Mouse (Mus musculus) intestine, embryonic 16.5 days (tissue): ENCODE measurements at regions not wholly inside any gene's neighbourhood (a gene's known extent, or its start where the extent isn't known, plus 50 kb on each side); places are given as distances from the start of the nearest gene placed in this dataset.

Experiments used
- ATAC-seq: fragments of 200-750 bp; cut with Nextera tagmentation; 2 replicates; pipeline ENCODE4 v1.8.0; 2017; ENCODE audit warnings: moderate TSS enrichment, moderate library complexity
- H3K27ac ChIP-seq: fragments of 300-500 bp; sonication (generic); 2 replicates; pipeline ENCODE4 v1.5.1; 2014; ENCODE audit warnings: mild to moderate bottlenecking, low read length
- H3K27me3 ChIP-seq: fragments of 300-500 bp; sonication (generic); replicated peaks from 2 replicates; pipeline ENCODE4 v1.6.1; 2014; ENCODE audit warnings: low read length, control low read depth, mixed read lengths; ENCODE audit not compliant: control insufficient read depth, insufficient read depth
- H3K36me3 ChIP-seq: fragments of 300-500 bp; sonication (generic); 2 replicates; pipeline ENCODE4 v1.6.1; 2014; ENCODE audit warnings: low read length, control low read depth; ENCODE audit not compliant: control insufficient read depth, insufficient read depth
- H3K4me1 ChIP-seq: fragments of 300-500 bp; sonication (generic); 2 replicates; pipeline ENCODE4 v1.6.1; 2014; ENCODE audit warnings: low read length, control low read depth, mixed read lengths; ENCODE audit not compliant: control insufficient read depth, insufficient read depth
- H3K4me2 ChIP-seq: fragments of 300-500 bp; sonication (generic); 2 replicates; pipeline ENCODE4 v1.6.1; 2014; ENCODE audit warnings: low read depth, low read length, control low read depth
- H3K4me3 ChIP-seq: fragments of 300-500 bp; sonication (generic); 2 replicates; pipeline ENCODE4 v1.5.1; 2014; ENCODE audit warnings: mild to moderate bottlenecking, low read length
- H3K9ac ChIP-seq: fragments of 300-500 bp; sonication (generic); 2 replicates; pipeline ENCODE4 v1.6.1; 2014; ENCODE audit warnings: low read depth, low read length
- H3K9me3 ChIP-seq: fragments of 300-500 bp; sonication (generic); 2 replicates; pipeline ENCODE4 v1.6.1; 2016; ENCODE audit warnings: low read length, control low read depth; ENCODE audit not compliant: control insufficient read depth
- WGBS: fragments of 180-500 bp; shearing (Covaris S2); extraction: QIAGEN DNeasy Blood & Tissue Kit; methylation state at CpG from one replicate; pipeline ENCODE4 v1.1.7; 2014; 5-methylcytosine and 5-hydroxymethylcytosine counted together

GRCm38 (mm10) chr3:44423166-44423565 is 955.0 kb upstream of the Pcdh10 start:
- no peak overlapping the region for H3K27ac ChIP-seq
- H3K4me2 ChIP-seq = no peak overlapping the region
- WGBS = 55% methylated on average over 2 of the region's 2 CpGs
- no peaks in the 10 kb centered on the region for H3K4me1 ChIP-seq
- H3K36me3 ChIP-seq = no peaks in the 10 kb centered on the region
- H3K4me3 ChIP-seq = no peak overlapping the region
- no peaks in the 10 kb centered on the region for H3K9me3 ChIP-seq
- H3K27me3 ChIP-seq = no peaks in the 10 kb centered on the region
- peak; percentile 78 for ATAC-seq
- no peak overlapping the region for H3K9ac ChIP-seq

GRCm38 (mm10) chr3:44468078-44468477 is 910.1 kb upstream of the Pcdh10 start:
- Histone ChIP-seq H3K4me2 (no peak overlapping the region), H3K36me3 (no peaks in the 10 kb centered on the region), H3K4me1 (no peaks in the 10 kb centered on the region), H3K4me3 (no peak overlapping the region), H3K9me3 (no peaks in the 10 kb centered on the region), H3K27ac (no peak overlapping the region), H3K9ac (no peak overlapping the region), H3K27me3 (no peaks in the 10 kb centered on the region)
- ATAC-seq = no peak
- WGBS = 65% methylated on average over 3 of the region's 3 CpGs
